Mouse (Mus musculus) mouse trophoblast stem cell (cell line): ENCODE results near the gene Asxl1.

Experiments used
- in situ Hi-C, 2 experiments: fragments of 300-500 bp; cut with MseI, MboI; formaldehyde crosslinking; loops; 2 replicates in 1 of 2; 3 replicates in 1 of 2; pipeline ENCODE4 v1.15.1; 2025

The Asxl1 gene

DNA sequence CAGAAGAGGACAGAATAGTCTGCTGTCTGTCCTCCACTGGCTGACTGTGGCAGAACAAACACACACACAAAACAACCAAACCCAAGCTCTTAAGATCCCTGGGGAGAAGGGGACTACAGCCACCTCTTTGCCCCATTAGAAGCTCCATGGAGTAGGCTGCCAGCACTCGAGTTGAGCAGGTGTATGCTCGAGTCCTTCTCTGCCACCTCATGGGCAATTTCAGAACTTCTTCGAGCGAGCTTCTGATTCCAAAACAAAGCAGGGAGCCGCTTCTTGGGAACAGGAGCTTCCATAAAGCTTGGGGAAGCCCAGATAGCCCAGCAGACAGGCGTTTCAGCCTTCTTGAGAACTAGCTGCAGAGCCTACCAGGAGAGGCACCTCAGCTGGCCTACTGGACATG is 66.9 kb downstream of the Asxl1 start:
- in situ Hi-C loops, result no loop called here

DNA sequence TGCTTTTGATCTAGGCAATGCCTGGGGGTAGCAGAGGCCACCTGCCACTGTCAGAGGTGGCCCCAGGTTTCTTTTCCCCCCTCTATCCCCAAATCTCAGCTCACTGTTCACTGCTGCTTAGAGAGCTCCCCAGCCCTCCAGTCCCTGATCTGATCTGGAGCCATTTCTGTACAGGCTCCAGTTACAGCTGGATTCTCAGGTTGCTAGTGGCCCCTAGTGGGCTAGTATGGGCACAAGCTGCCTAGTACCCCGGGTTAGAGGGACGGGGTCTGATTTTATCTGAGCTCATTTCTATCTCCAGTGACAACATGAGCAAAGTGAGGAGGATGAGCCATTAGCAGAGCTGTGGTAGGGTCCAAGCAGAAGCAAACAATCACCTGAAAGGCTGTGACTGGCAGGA is 69.0 kb downstream of the Asxl1 start:
- in situ Hi-C loops, result no loop called here

DNA sequence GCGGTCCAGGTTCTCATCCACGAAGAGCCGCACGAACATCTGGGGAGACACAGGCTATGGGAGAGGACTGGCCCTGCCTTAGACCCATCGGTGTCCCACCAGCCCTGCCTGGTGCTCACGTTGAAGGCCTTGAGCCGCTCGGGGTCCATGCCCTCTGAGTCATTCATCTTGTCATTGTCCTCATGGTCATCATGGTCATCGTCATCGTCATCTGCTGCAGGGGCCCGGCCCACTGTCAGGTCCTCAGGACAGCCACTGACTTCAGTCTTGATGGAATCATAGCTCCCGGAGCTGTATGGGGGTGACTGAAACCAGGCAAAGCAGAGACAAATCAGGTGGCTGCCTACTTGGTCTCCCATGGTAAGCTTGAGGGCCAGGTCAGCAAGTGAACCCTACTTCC is 72.2 kb downstream of the Asxl1 start:
- in situ Hi-C loops, result no loop called here

DNA sequence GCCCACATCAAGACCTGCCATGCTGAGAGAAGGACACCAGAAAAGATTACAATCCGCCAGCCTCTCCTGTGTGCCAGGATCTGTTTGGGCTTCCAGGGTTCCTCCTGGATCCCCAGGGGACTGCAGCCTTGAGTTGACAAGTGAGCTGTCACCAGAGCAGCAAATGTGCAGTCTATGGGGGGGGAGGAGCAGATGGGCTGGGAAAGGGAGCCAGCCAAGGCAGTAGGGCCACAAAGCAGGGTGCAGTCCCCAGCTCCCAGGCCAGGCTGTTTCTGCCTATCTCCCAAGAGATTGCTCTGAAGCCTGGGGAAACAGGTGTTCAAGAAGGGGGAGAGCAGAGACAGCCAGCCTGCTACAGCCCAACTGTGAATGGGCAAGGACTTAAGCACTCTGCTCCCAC is 72.8 kb downstream of the Asxl1 start:
- in situ Hi-C loops, result no loop called here

DNA sequence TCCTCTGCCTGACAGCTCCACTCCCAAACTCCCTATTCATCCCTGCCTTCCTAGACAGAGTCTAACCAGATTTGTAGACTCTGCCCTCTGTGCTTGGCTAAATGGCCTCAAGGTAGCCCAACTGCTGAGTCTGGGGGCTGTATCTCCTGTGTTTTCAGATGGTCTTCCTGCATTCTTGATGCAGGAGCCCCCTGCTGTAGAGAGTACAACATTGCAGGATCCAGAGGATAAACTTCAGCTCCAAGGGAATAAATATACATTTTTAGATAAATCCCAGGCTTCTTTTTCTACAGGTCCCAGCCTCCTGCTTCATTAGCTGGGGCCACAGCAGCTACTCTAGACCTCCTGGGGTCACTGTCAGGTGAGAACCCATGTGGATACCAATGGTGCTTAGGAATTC is 75.6 kb downstream of the Asxl1 start:
- in situ Hi-C loops, result no loop called here

DNA sequence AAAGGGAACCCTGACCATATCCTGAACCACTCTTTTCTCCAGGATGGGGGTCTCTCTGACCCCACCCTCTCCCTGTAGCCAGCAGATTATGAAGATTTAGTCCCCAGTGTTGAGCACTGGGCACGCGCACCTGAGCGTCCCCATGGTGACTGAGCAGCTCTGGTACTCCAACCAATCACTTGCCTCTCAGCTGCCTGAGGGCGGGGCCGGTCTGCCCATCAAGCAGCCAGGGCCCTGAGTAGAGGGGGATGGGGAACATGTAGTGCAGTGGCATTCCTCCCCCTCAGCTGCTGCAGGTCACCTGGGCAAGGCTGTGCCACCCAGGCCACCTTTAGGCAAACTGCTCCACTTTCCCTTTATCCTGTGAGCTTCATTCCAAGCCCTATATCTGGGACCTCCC is 76.4 kb downstream of the Asxl1 start:
- in situ Hi-C loops, result no loop called here

DNA sequence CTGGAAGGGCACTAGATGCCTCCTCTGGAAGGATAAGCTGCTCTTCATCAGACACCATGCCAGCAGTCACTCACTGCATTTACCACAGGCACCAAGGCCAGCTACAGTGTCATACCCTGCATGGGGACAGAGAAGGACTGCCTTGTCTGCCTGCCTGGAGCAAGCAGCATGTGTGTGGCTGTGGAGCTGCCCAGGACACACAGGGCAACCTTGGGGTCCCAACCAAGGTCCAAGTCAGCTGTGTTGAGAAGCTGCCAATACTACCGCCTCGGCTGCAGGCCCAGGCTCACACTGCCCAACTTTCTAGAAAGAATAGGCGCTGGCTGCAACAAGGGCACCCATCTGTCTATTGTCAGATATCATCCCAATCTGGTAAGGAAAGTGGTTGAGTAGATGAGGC is 77.5 kb downstream of the Asxl1 start:
- in situ Hi-C loops, result no loop called here

DNA sequence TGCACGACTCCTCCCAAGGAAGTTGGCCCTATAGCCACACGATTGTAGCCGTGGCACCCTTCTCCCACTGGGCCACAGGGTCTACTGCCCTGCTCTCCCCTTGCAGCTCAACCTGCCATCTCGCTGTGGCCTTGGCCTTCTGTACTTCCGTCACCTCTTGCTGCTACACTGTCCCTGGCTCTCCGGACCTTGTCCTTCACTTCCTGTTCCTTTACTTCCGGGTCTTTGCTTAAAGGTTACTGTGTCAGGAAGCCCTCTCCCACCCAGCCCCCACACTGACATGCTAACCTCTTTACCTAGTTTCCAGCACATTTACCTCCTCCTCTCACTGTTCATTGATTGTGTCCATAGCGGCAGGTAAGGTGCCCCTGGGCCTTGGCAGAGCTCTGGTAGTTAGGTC is 78.9 kb downstream of the Asxl1 start:
- in situ Hi-C loops, result no loop called here

DNA sequence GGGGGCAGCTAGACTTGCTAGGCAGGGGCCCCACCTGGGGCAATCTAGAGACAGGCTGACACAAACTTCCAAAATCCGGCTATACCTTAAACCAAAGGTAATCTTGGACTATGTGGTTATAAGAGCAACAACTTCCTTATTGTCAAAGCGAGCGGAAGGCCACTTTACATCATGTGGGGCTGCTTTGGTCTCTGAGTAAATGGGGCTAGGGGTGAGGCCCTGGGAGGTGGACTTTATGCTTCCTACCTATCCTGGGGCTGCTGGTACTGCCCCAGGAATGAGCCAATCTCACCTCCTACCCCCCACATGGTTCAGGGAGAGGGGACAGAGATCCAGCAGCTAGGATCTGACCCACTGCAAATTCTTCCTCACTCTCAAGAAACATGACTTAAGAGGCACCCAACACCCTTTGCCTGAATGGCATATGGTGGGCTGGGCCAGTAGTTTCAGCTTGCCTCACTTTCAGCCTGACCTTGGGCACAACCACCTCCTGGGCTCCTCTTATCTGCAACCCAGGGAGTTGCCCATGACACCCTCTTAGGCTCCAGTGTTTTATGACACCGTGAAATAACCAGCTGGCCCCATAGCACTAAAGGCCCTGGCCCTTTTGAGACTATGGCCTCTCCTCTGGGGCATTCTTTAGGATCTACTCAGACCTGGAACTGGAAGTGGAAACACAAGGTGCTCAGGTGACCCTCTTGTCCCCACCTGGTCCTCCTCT is 79.7 kb downstream of the Asxl1 start:
- in situ Hi-C loops, result no loop called here

DNA sequence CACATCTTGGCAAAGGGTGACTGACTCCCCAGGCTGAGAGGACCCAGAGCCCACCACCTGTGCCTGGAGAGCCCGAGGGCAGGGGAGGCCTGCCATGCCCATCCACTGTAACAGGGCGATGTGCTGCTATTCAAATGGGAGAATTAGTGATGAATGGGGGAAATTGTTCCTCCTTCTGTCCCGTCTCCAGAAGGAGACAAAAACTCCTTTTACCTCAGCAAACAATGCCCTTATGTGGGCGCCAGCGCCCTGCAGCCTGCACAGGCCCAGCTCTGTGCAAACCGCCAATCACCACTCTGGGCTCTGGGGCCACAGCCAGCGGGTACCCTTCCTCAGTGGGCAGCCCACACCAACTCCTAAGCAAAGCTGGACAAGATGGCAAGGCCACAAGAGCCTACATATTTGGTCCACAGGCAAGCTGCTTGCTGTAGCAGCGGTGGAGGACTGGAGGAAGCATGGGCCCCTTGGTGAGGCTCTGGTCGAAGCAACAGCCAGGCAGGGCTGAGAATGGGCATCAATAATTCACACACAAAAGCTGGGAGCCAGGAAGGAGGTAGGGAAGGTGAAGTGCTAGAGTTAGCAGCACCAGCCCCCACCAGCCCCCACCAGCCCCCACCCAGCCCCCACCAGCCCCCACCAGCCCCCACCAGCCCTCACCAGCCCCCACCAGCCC is 80.5 kb downstream of the Asxl1 start:
- in situ Hi-C loops, result no loop called here

DNA sequence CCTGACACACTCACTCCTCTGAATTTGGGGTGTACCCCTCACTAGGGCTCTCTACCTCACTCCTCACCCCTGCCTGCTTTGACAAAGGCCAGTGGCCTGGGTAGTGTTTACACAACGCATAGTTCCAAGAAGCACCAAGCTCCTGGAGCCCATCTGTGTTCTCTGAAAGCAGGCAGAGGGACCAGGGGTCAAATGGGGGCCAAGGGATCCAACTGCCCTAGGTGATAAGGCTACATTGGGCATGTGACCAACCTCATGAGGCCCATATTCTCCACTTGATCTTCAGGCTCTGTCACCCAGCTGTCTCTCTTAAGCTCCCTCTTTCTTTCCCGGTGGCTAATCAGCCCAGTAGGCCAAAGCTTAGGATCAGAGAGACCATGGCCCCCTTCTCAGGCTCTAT is 81.3 kb downstream of the Asxl1 start:
- in situ Hi-C loops, result no loop called here

DNA sequence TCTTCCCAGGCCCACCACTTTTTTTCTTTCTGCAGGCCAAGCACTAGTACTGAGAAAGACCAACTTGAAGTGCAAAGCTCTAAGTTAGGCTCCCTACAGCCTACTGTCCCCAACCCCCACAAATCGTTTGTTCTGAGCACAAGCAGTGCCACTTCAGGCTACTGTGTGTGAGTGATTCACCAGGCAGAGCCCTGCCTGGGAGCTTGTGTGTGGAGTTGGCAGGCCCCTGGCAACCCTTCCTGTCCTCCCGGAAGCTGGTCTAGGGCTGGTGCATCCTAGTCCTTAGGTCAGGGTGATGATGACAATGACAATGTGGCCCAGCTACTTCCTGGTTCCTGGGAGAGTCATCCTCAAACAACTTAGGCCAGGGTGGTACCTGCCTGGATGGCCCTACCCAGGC is 82.9 kb downstream of the Asxl1 start:
- in situ Hi-C loops, result no loop called here

DNA sequence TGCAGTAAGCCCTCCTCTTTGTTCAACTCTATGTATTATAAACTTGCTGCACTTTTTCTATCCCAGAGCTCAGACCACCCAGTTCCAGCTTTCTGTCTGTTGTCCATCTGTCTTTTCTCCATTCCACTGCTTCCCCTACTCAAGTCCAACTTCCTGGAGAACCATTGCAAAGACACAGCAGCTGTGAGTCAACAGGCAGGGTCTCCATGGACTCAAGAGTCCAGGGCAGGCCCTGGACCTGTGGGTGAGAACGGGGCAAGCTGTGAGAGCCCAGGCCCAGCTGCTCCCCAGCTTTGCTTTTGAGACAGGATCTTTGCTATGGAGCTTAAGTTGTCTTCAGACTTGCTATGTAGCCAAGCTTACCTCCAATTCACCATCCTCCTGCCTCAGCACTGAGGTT is 84.9 kb downstream of the Asxl1 start:
- in situ Hi-C loops, result no loop called here

DNA sequence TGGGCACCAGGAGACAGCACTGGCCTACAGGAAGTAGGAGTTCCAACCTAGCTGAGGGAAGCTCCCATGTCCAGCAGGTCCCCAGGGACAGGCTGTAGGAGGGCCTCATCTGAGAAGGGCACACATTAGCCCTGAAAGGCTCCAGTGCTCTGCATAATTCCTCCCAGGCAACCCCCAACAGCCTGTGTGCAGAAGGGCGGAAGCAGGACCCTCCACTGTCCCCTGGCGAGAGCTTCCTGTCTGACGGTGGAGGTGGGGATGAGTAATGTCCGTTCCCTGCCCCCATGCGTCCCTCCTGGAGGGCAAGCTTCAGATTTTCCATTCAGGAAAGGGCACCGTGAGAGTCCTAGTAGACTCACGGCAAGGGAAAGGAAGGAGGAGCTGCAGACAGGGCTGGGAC is 86.9 kb downstream of the Asxl1 start:
- in situ Hi-C loops, result no loop called here

DNA sequence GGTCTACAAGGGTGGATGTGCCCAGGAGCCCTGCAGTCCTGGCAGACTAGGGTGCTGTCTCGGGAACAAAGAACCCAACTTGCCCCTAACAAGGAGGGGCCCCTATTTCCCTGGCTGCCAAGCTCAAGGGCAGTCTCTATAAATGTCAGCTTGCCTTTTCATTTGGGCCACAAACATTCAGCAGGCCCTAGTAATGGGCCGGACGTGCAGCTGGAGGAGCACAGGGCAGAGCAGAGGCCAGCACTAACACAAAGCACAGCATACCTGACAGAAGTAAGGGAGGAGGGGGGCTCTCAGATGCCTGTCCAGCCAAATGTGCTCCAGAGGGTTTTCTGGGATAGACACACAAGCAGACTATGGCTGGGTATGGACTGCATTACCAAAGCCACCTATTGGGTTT is 88.2 kb downstream of the Asxl1 start:
- in situ Hi-C loops, result no loop called here

DNA sequence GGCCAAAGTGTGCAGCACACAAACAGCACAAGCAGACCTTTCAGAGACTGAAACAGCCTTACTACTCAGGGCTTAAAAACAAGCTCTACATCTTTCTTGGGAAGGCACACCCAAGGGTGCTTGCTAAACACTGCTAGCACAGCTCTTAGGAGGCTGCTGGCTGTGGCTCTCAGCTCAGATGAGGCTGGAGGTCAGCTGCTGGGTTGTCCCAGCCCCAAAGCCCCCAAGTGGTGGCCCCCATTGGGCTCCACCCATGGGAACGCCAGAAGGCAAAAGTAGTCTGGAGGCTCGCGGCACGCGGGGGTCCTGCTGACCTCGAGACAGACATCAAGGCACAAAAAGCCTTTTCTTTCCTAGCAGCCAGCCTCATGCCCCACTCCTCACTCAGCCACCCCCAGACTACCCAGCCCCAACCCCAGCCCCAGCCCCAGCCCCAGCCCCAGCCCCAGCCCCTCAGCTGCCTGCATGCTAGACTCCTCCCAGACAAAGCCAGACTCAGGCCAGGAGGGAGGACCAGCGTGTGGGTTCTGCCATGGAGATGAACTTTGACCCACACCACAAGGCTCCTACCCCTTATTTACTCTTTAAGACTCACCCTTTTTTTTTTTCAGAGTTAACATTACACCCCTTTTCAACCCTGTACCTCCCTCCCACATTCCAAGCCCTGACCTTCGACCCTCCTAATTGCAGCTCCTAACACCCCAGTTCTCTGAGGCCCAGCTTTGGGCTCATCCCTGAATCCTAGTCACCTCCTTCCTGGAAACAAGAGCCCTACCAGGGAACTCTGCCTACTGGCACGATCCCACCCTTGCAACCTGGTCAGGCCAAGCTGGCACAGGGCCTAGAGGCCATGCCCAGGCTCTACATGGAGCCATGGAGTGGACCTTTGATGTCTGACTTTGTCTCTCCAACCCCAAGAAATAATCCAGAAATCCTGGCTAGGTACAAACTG is 89.5 kb downstream of the Asxl1 start:
- in situ Hi-C loops, result no loop called here

DNA sequence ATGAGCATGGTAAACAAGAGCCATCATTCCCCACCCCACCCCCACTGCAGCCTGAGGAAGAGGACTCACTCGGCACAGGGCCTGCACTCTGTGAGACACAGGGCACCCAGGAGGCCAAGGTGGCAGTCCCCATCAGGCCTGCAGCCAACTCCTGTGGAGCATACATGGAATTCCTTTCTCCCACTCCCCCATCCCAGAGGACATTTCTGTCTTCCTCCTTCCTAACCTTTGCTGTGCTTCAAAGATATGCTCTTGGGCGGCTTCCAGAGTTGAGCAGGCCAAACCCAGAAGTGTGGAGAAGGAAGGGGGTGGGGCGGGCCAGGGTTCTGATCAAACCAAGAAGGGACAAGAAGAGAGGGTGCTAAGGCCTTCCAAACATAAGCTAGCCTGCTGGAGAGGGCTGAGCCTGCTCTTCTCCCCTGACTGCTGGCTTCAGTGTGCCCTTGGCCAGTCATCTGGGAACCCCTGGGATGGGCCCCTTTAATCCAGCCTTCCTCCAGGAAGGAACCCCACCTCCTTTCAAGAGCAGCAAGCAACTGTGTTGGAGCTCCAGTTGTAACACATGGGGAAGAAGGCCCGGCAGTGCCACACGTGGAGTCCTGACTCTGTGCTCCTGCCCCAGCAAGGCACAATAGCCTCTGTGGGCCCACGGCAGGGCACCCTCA is 91.1 kb downstream of the Asxl1 start:
- in situ Hi-C loops, result no loop called here

DNA sequence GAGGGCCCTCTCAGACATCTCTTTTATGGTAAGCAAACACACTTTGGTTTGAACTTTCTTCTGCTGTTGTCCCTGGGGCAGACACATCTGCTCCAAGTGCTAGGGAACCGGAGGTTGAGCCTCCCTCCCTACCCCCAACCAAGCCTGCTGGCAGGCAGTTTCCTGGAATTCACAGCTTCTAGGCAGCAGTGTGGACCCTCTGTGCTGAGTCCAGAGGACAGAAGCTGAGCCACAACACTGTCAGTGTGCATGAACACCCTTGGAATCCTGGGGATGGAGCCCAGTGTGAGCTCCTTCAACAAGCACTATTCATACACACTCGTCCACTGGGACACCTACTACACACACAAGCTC is 91.7 kb downstream of the Asxl1 start:
- in situ Hi-C loops, result no loop called here

DNA sequence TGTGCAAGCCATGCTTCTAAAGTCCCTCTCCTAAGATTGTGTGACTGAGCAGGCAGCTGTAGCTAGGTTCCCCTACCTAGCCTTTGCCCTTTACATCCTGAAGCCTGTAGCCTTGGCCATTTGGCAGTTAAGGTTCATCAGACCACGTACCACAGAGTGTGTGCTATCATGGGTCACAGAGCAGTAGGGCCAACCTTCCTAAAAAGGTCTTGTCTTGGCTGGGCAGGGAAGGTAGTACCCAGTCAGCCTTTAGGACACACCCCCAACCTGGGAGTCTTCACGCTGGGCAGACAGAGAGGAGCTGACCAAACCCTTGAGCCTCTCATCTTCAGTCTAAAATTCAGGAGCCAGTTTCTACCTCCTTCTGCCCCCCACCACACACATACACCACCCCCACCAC is 95.1 kb downstream of the Asxl1 start:
- in situ Hi-C loops, result no loop called here

DNA sequence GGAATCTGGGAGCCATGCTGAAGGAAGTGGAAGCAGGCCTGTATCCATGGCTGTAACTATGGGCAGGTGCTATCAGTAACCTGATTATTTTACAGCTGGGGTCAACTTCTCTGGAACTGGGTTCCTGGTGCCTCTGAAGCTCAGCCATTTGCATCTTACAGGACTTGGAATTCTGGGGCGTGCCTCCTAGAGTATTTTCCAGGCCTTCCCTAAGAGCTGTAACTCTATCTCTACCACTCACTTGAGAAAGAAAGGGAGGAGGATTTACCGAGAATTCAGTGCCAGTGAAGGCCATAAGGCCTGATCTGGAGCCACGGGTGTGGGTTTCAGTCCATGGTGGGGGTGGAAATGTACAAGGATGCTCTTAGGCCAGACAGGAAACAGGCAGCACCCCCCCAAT is 95.6 kb downstream of the Asxl1 start:
- in situ Hi-C loops, result no loop called here

DNA sequence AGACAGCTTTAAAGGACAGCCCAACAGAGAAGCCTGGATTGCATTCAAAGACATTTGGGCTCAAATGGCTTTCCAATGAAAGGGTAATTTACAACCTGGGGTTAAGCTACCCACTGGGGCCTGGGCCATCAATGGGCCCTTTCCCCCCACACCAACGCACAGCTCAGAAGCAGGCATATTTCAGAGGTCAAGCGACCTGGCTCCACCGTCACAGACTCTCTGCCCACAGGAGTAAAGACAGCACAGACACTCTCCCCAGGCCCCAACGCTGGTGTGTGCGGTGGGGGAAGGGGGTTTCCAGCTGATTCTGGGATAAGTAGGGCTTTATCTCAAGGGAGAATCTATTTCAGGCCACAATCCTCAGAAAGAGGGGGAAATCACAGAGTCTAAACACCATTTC is 97.1 kb downstream of the Asxl1 start:
- in situ Hi-C loops, result no loop called here
